Mouse (Mus musculus): ENCODE results near the gene H2-Eb1.

- TF ChIP-seq USF1 (IDR thresholded peaks at IDR 0.05; ENCODE audit: low read depth) = no peak
- no peak for TF ChIP-seq MYOG (IDR thresholded peaks at IDR 0.05; ENCODE audit: control insufficient read depth in 1 of 3, insufficient read depth in 1 of 3, insufficient read length in 2 of 3, low read depth in 2 of 3)
- TF ChIP-seq CEBPB (IDR thresholded peaks at IDR 0.05; ENCODE audit: insufficient read depth, poor library complexity, severe bottlenecking) = no peak
- TF ChIP-seq E2F4 (IDR thresholded peaks at IDR 0.05; ENCODE audit: insufficient read depth) = no peak
- no peak for TF ChIP-seq POLR2A (IDR thresholded peaks at IDR 0.05; ENCODE audit: insufficient read length, low read depth)
- TF ChIP-seq MYOD1 (IDR thresholded peaks at IDR 0.05; ENCODE audit: control insufficient read depth in 1 of 3, insufficient read length in 2 of 3, low read depth in 2 of 3) = no peak
- TF ChIP-seq TCF12 (IDR thresholded peaks at IDR 0.05; ENCODE audit: insufficient read depth, poor library complexity, severe bottlenecking) = no peak
- TF ChIP-seq MAX (IDR thresholded peaks at IDR 0.05; ENCODE audit: low read depth) = no peak
- TF ChIP-seq POLR2AphosphoS2 (IDR thresholded peaks at IDR 0.05; ENCODE audit: insufficient read length, low read depth) = no peak
- TF ChIP-seq TCF3 (IDR thresholded peaks at IDR 0.05; ENCODE audit: insufficient read length, low read depth) = no peak
- TF ChIP-seq SRF (IDR thresholded peaks at IDR 0.05; ENCODE audit: control insufficient read depth, insufficient read length, low read depth) = no peak
Measured at GRCm38 (mm10) chr17:34268748-34269147, 36.9 kb upstream of the H2-Eb1 start.

All from myocyte (in vitro differentiated cells).